Mouse (Mus musculus): ENCODE measurements around the gene Col6a1. TPM values are rescaled to one million over a fixed set of nuclear protein-coding genes. Genes with fewer than 3 reads are reported as not detected.

Col6a1 gene
- 26.5 and 43.1 TPM in 2 replicates for polyA plus RNA-seq (2015; fragmentation: Nextera tagmentation; extraction: Ambion mirVana)

- no peak for ATAC-seq
- Histone ChIP-seq H3K9me3 (ENCODE audit: control insufficient read depth, low read length) (no peaks in the 10 kb centered on the region), H3K27me3 (replicated peaks; ENCODE audit: control insufficient read depth, insufficient read depth, low read length) (no peaks in the 10 kb centered on the region), H3K9ac (ENCODE audit: low read depth, low read length) (no peak within 1 kb of the TSS; the same call in 1 of the 2 replicates), H3K4me2 (ENCODE audit: low read length) (no peak within 1 kb of the TSS; the same call in 1 of the 2 replicates), H3K4me1 (ENCODE audit: control insufficient read depth, insufficient read depth, low read depth, low read length) (no peaks in the 10 kb centered on the region), H3K27ac (ENCODE audit: low read depth, low read length) (no peak within 1 kb of the TSS), H3K36me3 (ENCODE audit: control insufficient read depth, insufficient read depth, low read length) (no peaks in the 10 kb centered on the region), H3K4me3 (ENCODE audit: low read length) (no peak within 1 kb of the TSS)
- 31% methylated on average over 9 of the region's 9 CpGs for WGBS
Observed at GRCm38 (mm10) chr10:76725682-76726285, at the start of gene Col6a1. TSS of gene Col6a1 (minus strand) at chr10:76726168.

GRCm38 (mm10) chr10:76771624-76772023 lies 45.7 kb upstream of the Col6a1 start:
- 96% methylated on average over 3 of the region's 3 CpGs for WGBS

GRCm38 (mm10) chr10:76771086-76771485 lies 45.1 kb upstream of the Col6a1 start:
- H3K9ac ChIP-seq (ENCODE audit: low read depth, low read length): no peak overlapping the region
- H3K9me3 ChIP-seq (ENCODE audit: control insufficient read depth, low read length): no peaks in the 10 kb centered on the region
- no peak overlapping the region for H3K27ac ChIP-seq (ENCODE audit: low read depth, low read length)
- H3K4me1 ChIP-seq (ENCODE audit: control insufficient read depth, insufficient read depth, low read depth, low read length): no peaks in the 10 kb centered on the region
- 53% methylated on average over 5 of the region's 5 CpGs for WGBS
- no peaks in the 10 kb centered on the region for H3K27me3 ChIP-seq (replicated peaks; ENCODE audit: control insufficient read depth, insufficient read depth, low read length)
- no peak for ATAC-seq
- H3K4me2 ChIP-seq (ENCODE audit: low read length): no peak overlapping the region
- no peak overlapping the region for H3K4me3 ChIP-seq (ENCODE audit: low read length)
- H3K36me3 ChIP-seq (ENCODE audit: control insufficient read depth, insufficient read depth, low read length): peaks cover 3% of the 10 kb centered on the region; the same call in 1 of the 2 replicates

More at GRCm38 (mm10) chr10:76771624-76772023, 45.7 kb upstream of the Col6a1 start:
- Histone ChIP-seq H3K36me3 (ENCODE audit: control insufficient read depth, insufficient read depth, low read length) (peaks cover 3% of the 10 kb centered on the region; the same call in 1 of the 2 replicates), H3K27me3 (replicated peaks; ENCODE audit: control insufficient read depth, insufficient read depth, low read length) (no peaks in the 10 kb centered on the region), H3K4me3 (ENCODE audit: low read length) (no peak overlapping the region), H3K9me3 (ENCODE audit: control insufficient read depth, low read length) (no peaks in the 10 kb centered on the region), H3K4me2 (ENCODE audit: low read length) (no peak overlapping the region), H3K9ac (ENCODE audit: low read depth, low read length) (no peak overlapping the region), H3K4me1 (ENCODE audit: control insufficient read depth, insufficient read depth, low read depth, low read length) (no peaks in the 10 kb centered on the region), H3K27ac (ENCODE audit: low read depth, low read length) (no peak overlapping the region)
- ATAC-seq: no peak

- Histone ChIP-seq H3K9me3 (ENCODE audit: control insufficient read depth, low read length) (no peaks in the 10 kb centered on the region), H3K4me3 (ENCODE audit: low read length) (no peak overlapping the region), H3K27me3 (replicated peaks; ENCODE audit: control insufficient read depth, insufficient read depth, low read length) (no peaks in the 10 kb centered on the region), H3K9ac (ENCODE audit: low read depth, low read length) (no peak overlapping the region), H3K27ac (ENCODE audit: low read depth, low read length) (no peak overlapping the region), H3K4me2 (ENCODE audit: low read length) (no peak overlapping the region), H3K4me1 (ENCODE audit: control insufficient read depth, insufficient read depth, low read depth, low read length) (no peaks in the 10 kb centered on the region), H3K36me3 (ENCODE audit: control insufficient read depth, insufficient read depth, low read length) (peaks cover 3% of the 10 kb centered on the region; the same call in 1 of the 2 replicates)
- WGBS: 93% methylated on average over 6 of the region's 6 CpGs
- ATAC-seq: no peak
Observed at GRCm38 (mm10) chr10:76769581-76769980, 43.6 kb upstream of the Col6a1 start.

- H3K27ac ChIP-seq (ENCODE audit: low read depth, low read length): no peak overlapping the region
- no peaks in the 10 kb centered on the region for H3K27me3 ChIP-seq (replicated peaks; ENCODE audit: control insufficient read depth, insufficient read depth, low read length)
- H3K4me3 ChIP-seq (ENCODE audit: low read length): no peak overlapping the region
- no peak for ATAC-seq
- H3K9me3 ChIP-seq (ENCODE audit: control insufficient read depth, low read length): no peaks in the 10 kb centered on the region
- H3K4me1 ChIP-seq (ENCODE audit: control insufficient read depth, insufficient read depth, low read depth, low read length): no peaks in the 10 kb centered on the region
- 89% methylated on average over 1 of the region's 1 CpGs for WGBS
- no peak overlapping the region for H3K9ac ChIP-seq (ENCODE audit: low read depth, low read length)
- no peaks in the 10 kb centered on the region for H3K36me3 ChIP-seq (ENCODE audit: control insufficient read depth, insufficient read depth, low read length)
- H3K4me2 ChIP-seq (ENCODE audit: low read length): no peak overlapping the region
Observed at GRCm38 (mm10) chr10:76766196-76766595, 40.2 kb upstream of the Col6a1 start.

GRCm38 (mm10) chr10:76764927-76765326 lies 39.0 kb upstream of the Col6a1 start:
- 95% methylated on average over 4 of the region's 4 CpGs for WGBS
- no peak overlapping the region for H3K27ac ChIP-seq (ENCODE audit: low read depth, low read length)
- no peaks in the 10 kb centered on the region for H3K27me3 ChIP-seq (replicated peaks; ENCODE audit: control insufficient read depth, insufficient read depth, low read length)
- H3K4me2 ChIP-seq (ENCODE audit: low read length): no peak overlapping the region
- H3K36me3 ChIP-seq (ENCODE audit: control insufficient read depth, insufficient read depth, low read length): no peaks in the 10 kb centered on the region
- H3K9me3 ChIP-seq (ENCODE audit: control insufficient read depth, low read length): no peaks in the 10 kb centered on the region
- H3K4me3 ChIP-seq (ENCODE audit: low read length): no peak overlapping the region
- H3K9ac ChIP-seq (ENCODE audit: low read depth, low read length): no peak overlapping the region
- H3K4me1 ChIP-seq (ENCODE audit: control insufficient read depth, insufficient read depth, low read depth, low read length): no peaks in the 10 kb centered on the region
- no peak for ATAC-seq

- WGBS: 96% methylated on average over 12 of the region's 12 CpGs
- H3K27ac ChIP-seq (ENCODE audit: low read depth, low read length): no peak overlapping the region
- H3K9me3 ChIP-seq (ENCODE audit: control insufficient read depth, low read length): no peaks in the 10 kb centered on the region
- no peak overlapping the region for H3K4me3 ChIP-seq (ENCODE audit: low read length)
- no peak for ATAC-seq
- no peak overlapping the region for H3K4me2 ChIP-seq (ENCODE audit: low read length)
- H3K4me1 ChIP-seq (ENCODE audit: control insufficient read depth, insufficient read depth, low read depth, low read length): no peaks in the 10 kb centered on the region
- H3K9ac ChIP-seq (ENCODE audit: low read depth, low read length): no peak overlapping the region
- no peaks in the 10 kb centered on the region for H3K27me3 ChIP-seq (replicated peaks; ENCODE audit: control insufficient read depth, insufficient read depth, low read length)
- H3K36me3 ChIP-seq (ENCODE audit: control insufficient read depth, insufficient read depth, low read length): no peaks in the 10 kb centered on the region
Observed at GRCm38 (mm10) chr10:76763016-76763415, 37.0 kb upstream of the Col6a1 start.

GRCm38 (mm10) chr10:76762411-76762810 lies 36.4 kb upstream of the Col6a1 start:
- H3K4me3 ChIP-seq (ENCODE audit: low read length): no peak overlapping the region
- H3K27ac ChIP-seq (ENCODE audit: low read depth, low read length): no peak overlapping the region
- no peaks in the 10 kb centered on the region for H3K27me3 ChIP-seq (replicated peaks; ENCODE audit: control insufficient read depth, insufficient read depth, low read length)
- no peaks in the 10 kb centered on the region for H3K36me3 ChIP-seq (ENCODE audit: control insufficient read depth, insufficient read depth, low read length)
- 86% methylated on average over 7 of the region's 7 CpGs for WGBS
- no peaks in the 10 kb centered on the region for H3K4me1 ChIP-seq (ENCODE audit: control insufficient read depth, insufficient read depth, low read depth, low read length)
- no peaks in the 10 kb centered on the region for H3K9me3 ChIP-seq (ENCODE audit: control insufficient read depth, low read length)
- no peak overlapping the region for H3K9ac ChIP-seq (ENCODE audit: low read depth, low read length)
- no peak overlapping the region for H3K4me2 ChIP-seq (ENCODE audit: low read length)
- ATAC-seq: no peak

GRCm38 (mm10) chr10:76759878-76760277 lies 33.9 kb upstream of the Col6a1 start:
- no peaks in the 10 kb centered on the region for H3K36me3 ChIP-seq (ENCODE audit: control insufficient read depth, insufficient read depth, low read length)
- no peaks in the 10 kb centered on the region for H3K4me1 ChIP-seq (ENCODE audit: control insufficient read depth, insufficient read depth, low read depth, low read length)
- no peaks in the 10 kb centered on the region for H3K9me3 ChIP-seq (ENCODE audit: control insufficient read depth, low read length)
- H3K4me2 ChIP-seq (ENCODE audit: low read length): no peak overlapping the region
- no peak overlapping the region for H3K4me3 ChIP-seq (ENCODE audit: low read length)
- H3K27ac ChIP-seq (ENCODE audit: low read depth, low read length): no peak overlapping the region
- H3K9ac ChIP-seq (ENCODE audit: low read depth, low read length): no peak overlapping the region
- H3K27me3 ChIP-seq (replicated peaks; ENCODE audit: control insufficient read depth, insufficient read depth, low read length): no peaks in the 10 kb centered on the region
- no peak for ATAC-seq
- WGBS: 89% methylated on average over 5 of the region's 5 CpGs
